Mouse (Mus musculus): ENCODE measurements around the gene Nr2f2.

The Nr2f2 gene

GRCm38 (mm10) chr7:70365941-70366807 lies at the start of gene Nr2f2:
Gene Nr2f2 (minus strand): TSS chr7:70366735.
- DNase-seq (ENCODE audit: low spot score in 2 of 2), result no peak

GRCm38 (mm10) chr7:70414461-70414860 lies 47.9 kb upstream of the Nr2f2 start:
- DNase-seq (ENCODE audit: low spot score in 2 of 2), result no peak

- DNase-seq (ENCODE audit: low spot score in 2 of 2), result no peak
Measured at GRCm38 (mm10) chr7:70413646-70414045, 47.1 kb upstream of the Nr2f2 start.

GRCm38 (mm10) chr7:70412900-70413299 lies 46.4 kb upstream of the Nr2f2 start:
- no peak for DNase-seq (ENCODE audit: low spot score in 2 of 2)

GRCm38 (mm10) chr7:70410350-70410749 lies 43.8 kb upstream of the Nr2f2 start:
- DNase-seq (ENCODE audit: low spot score in 2 of 2), result no peak

- no peak for DNase-seq (ENCODE audit: low spot score in 2 of 2)
Measured at GRCm38 (mm10) chr7:70409890-70410289, 43.4 kb upstream of the Nr2f2 start.

GRCm38 (mm10) chr7:70408814-70409213 lies 42.3 kb upstream of the Nr2f2 start:
- no peak for DNase-seq (ENCODE audit: low spot score in 2 of 2)

GRCm38 (mm10) chr7:70407123-70407522 lies 40.6 kb upstream of the Nr2f2 start:
- DNase-seq (ENCODE audit: low spot score in 2 of 2), result no peak

- DNase-seq (ENCODE audit: low spot score in 2 of 2), result no peak
Measured at GRCm38 (mm10) chr7:70406527-70406926, 40.0 kb upstream of the Nr2f2 start.

GRCm38 (mm10) chr7:70405466-70405865 lies 38.9 kb upstream of the Nr2f2 start:
- DNase-seq (ENCODE audit: low spot score in 2 of 2), result no peak

- DNase-seq (ENCODE audit: low spot score in 2 of 2), result no peak
Measured at GRCm38 (mm10) chr7:70382828-70383227, 16.3 kb upstream of the Nr2f2 start.

- DNase-seq (ENCODE audit: low spot score in 2 of 2), result no peak
Measured at GRCm38 (mm10) chr7:70381409-70382244, 15.1 kb upstream of the Nr2f2 start.

- DNase-seq (ENCODE audit: low spot score in 2 of 2), result no peak
Measured at GRCm38 (mm10) chr7:70380943-70381342, 14.4 kb upstream of the Nr2f2 start.

- DNase-seq (ENCODE audit: low spot score in 2 of 2), result no peak
Measured at GRCm38 (mm10) chr7:70380246-70380645, 13.7 kb upstream of the Nr2f2 start.

- DNase-seq (ENCODE audit: low spot score in 2 of 2), result no peak
Measured at GRCm38 (mm10) chr7:70370552-70371262, 4.2 kb upstream of the Nr2f2 start.

GRCm38 (mm10) chr7:70369731-70370551 lies 3.4 kb upstream of the Nr2f2 start:
- DNase-seq (ENCODE audit: low spot score in 2 of 2), result no peak

GRCm38 (mm10) chr7:70369061-70369730 lies 2.7 kb upstream of the Nr2f2 start:
- no peak for DNase-seq (ENCODE audit: low spot score in 2 of 2)

GRCm38 (mm10) chr7:70368751-70369060 lies 2.2 kb upstream of the Nr2f2 start:
- no peak for DNase-seq (ENCODE audit: low spot score in 2 of 2)

GRCm38 (mm10) chr7:70368268-70368655 lies 1.7 kb upstream of the Nr2f2 start:
- no peak for DNase-seq (ENCODE audit: low spot score in 2 of 2)

- no peak for DNase-seq (ENCODE audit: low spot score in 2 of 2)
Measured at GRCm38 (mm10) chr7:70367591-70368267, 1.2 kb upstream of the Nr2f2 start.

GRCm38 (mm10) chr7:70366808-70367095 lies 217 bp upstream of the Nr2f2 start:
- DNase-seq (ENCODE audit: low spot score in 2 of 2), result no peak

Measured in spleen, postnatal 36 days (tissue).